Mouse (Mus musculus): ENCODE results near the gene Atf6b. TPM values are rescaled to one million over a fixed set of nuclear protein-coding genes. Genes with fewer than 3 reads are reported as not detected.

Atf6b gene
- total and polyA plus RNA-seq, 3 experiments, result 45.3 to 101 TPM; not detected in 1

- peaks cover 0 to 18% of the 10 kb centered on the region in 2 experiments; a peak in 3 of 4 replicates for H3K4me1 ChIP-seq (ENCODE audit: control insufficient read depth in 1 of 2, insufficient read depth in 2 of 2, low read length in 2 of 2)
These were observed 3.6 kb upstream of the Atf6b start for GRCm38 (mm10) chr17:34643379-34643778.

DNA sequence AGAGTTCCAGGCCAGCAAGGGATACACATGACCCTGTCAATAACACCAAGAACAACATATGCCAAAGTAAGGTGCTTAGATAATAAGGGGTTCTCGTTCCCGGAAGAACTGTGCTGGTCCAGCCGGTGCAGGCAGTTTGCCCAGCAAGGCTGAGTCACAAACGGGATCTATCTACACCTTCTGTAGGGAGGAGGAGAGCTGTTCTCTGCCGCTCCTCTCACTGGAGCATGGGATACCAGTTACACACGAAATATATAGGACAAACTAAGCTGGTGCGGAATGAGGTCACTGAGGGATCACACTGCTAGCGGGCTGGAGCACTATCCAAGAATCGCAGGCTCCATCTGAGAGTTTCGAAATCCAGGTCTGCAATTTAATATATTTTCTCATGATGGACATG, 3.0 kb upstream of the Atf6b start:
- Histone ChIP-seq H3K79me2 (ENCODE audit: control insufficient read depth, insufficient read depth, low read length, poor library complexity) (peaks cover 15% of the 10 kb centered on the region), H3K4me3 (ENCODE audit: control insufficient read depth in 1 of 2, insufficient read depth in 1 of 2, low read depth in 2 of 2, low read length in 2 of 2) (no peak overlapping the region), H3K4me1 (ENCODE audit: control insufficient read depth in 1 of 2, insufficient read depth in 2 of 2, low read length in 2 of 2) (peaks cover 0 to 20% of the 10 kb centered on the region in 2 experiments; a peak in 3 of 4 replicates), H3K27me3 (ENCODE audit: control insufficient read depth in 1 of 2, insufficient read depth in 2 of 2, low read length in 2 of 2) (peaks cover 0 to 3% of the 10 kb centered on the region in 2 experiments; a peak in 1 of 4 replicates), H3K36me3 (ENCODE audit: control insufficient read depth in 1 of 2, insufficient read depth in 2 of 2, low read length in 2 of 2) (peaks cover 0 to 12% of the 10 kb centered on the region in 2 experiments; a peak in 2 of 4 replicates), H3K9ac (ENCODE audit: control insufficient read depth, low read depth, low read length, poor library complexity, severe bottlenecking) (no peak overlapping the region), H3K27ac (ENCODE audit: control insufficient read depth, low read depth, low read length) (no peak overlapping the region), H3K9me3 (replicated peaks; ENCODE audit: insufficient read depth, low read length) (no peaks in the 10 kb centered on the region)
- TF ChIP-seq SIN3A (IDR thresholded peaks at IDR 0.05; ENCODE audit: low read length) (no peak), CTCF (IDR thresholded peaks at IDR 0.05 in 2 of 3, conservative IDR thresholded peaks at IDR 0.05 in 1 of 3; ENCODE audit: control insufficient read depth in 1 of 3, insufficient read depth in 1 of 3, low read depth in 2 of 3, low read length in 3 of 3, poor library complexity in 1 of 3, severe bottlenecking in 1 of 3) (no peak), ZC3H11A (IDR thresholded peaks at IDR 0.05; ENCODE audit: low read depth, low read length) (no peak), NELFE (IDR thresholded peaks at IDR 0.05; ENCODE audit: low read depth, low read length) (no peak; the same call in 1 of the 2 replicates), ZNF384 (IDR thresholded peaks at IDR 0.05; ENCODE audit: low read depth, low read length) (no peak), BHLHE40 (IDR thresholded peaks at IDR 0.05; ENCODE audit: borderline replicate concordance, low read depth, low read length) (no peak), MEF2A (IDR thresholded peaks at IDR 0.05; ENCODE audit: extremely low read depth, insufficient replicate concordance, low read depth, low read length, poor library complexity, severe bottlenecking) (no peak), MXI1 (IDR thresholded peaks at IDR 0.05; ENCODE audit: low read depth, low read length) (no peak), MAZ (IDR thresholded peaks at IDR 0.05; ENCODE audit: low read depth, low read length) (no peak), EP300 (IDR thresholded peaks at IDR 0.05; ENCODE audit: low read depth in 1 of 2, low read length in 2 of 2) (no peak), E2F4 (IDR thresholded peaks at IDR 0.05; ENCODE audit: borderline replicate concordance, low read depth, low read length) (no peak), NRF1 (IDR thresholded peaks at IDR 0.05; ENCODE audit: insufficient read depth, low read depth, low read length, poor library complexity, severe bottlenecking) (no peak), MAX (IDR thresholded peaks at IDR 0.05; ENCODE audit: low read length) (no peak), ETS1 (IDR thresholded peaks at IDR 0.05; ENCODE audit: low read depth, low read length) (no peak), MYC (IDR thresholded peaks at IDR 0.05; ENCODE audit: low read depth, low read length) (no peak), GATA1 (IDR thresholded peaks at IDR 0.05; ENCODE audit: low read depth, low read length) (no peak)
- DNase-seq (ENCODE audit: low read depth, low spot score), result no peak

More at GRCm38 (mm10) chr17:34643379-34643778, 3.6 kb upstream of the Atf6b start:
- no peak for DNase-seq (ENCODE audit: low read depth, low spot score)
- H3K4me3 ChIP-seq (ENCODE audit: control insufficient read depth in 1 of 2, insufficient read depth in 1 of 2, low read depth in 2 of 2, low read length in 2 of 2), result no peak overlapping the region
- H3K9ac ChIP-seq (ENCODE audit: control insufficient read depth, low read depth, low read length, poor library complexity, severe bottlenecking), result no peak overlapping the region
- no peak overlapping the region for H3K27ac ChIP-seq (ENCODE audit: control insufficient read depth, low read depth, low read length)
- H3K79me2 ChIP-seq (ENCODE audit: control insufficient read depth, insufficient read depth, low read length, poor library complexity), result peaks cover 13% of the 10 kb centered on the region
- TF ChIP-seq UBTF (IDR thresholded peaks at IDR 0.05; ENCODE audit: borderline replicate concordance, insufficient read depth, low read depth, low read length) (no peak), RCOR1 (IDR thresholded peaks at IDR 0.05; ENCODE audit: low read depth, low read length) (no peak), JUND (IDR thresholded peaks at IDR 0.05; ENCODE audit: low read depth, low read length) (no peak), SIN3A (IDR thresholded peaks at IDR 0.05; ENCODE audit: low read length) (no peak), USF1 (IDR thresholded peaks at IDR 0.05; ENCODE audit: low read depth, low read length) (no peak), POLR2AphosphoS5 (IDR thresholded peaks at IDR 0.05; ENCODE audit: borderline replicate concordance, low read depth, low read length) (no peak)
- peaks cover 0 to 12% of the 10 kb centered on the region in 2 experiments; a peak in 2 of 4 replicates for H3K36me3 ChIP-seq (ENCODE audit: control insufficient read depth in 1 of 2, insufficient read depth in 2 of 2, low read length in 2 of 2)
- peaks cover 3% of the 10 kb centered on the region in 2 experiments; a peak in 3 of 4 replicates for H3K27me3 ChIP-seq (ENCODE audit: control insufficient read depth in 1 of 2, insufficient read depth in 2 of 2, low read length in 2 of 2)
- H3K9me3 ChIP-seq (replicated peaks; ENCODE audit: insufficient read depth, low read length), result no peaks in the 10 kb centered on the region

Data from MEL (cell line).